Comparison of ENCODE assay signal across 8 mouse cellular contexts in genomic region chr12:8320084-8320713, GRCm38 (mm10). TPM values are rescaled to one million over a fixed set of nuclear protein-coding genes. Genes with fewer than 3 reads are reported as not detected.
DNase-seq lines count a peak whose midpoint lies in the region; ATAC-seq and TF ChIP-seq lines count a peak whose summit lies in the region.

No protein-coding gene starts in this region.

- H3K9ac ChIP-seq in ES-Bruce4 (ENCODE audit: low read depth, poor library complexity, severe bottlenecking), result no peak overlapping the region
- no peak overlapping the region for H3K9ac ChIP-seq in forebrain, embryonic 11.5 days (ENCODE audit: low read length)

- H3K27ac ChIP-seq in ES-Bruce4 (ENCODE audit: insufficient read depth, low read length), result no peak overlapping the region
- H3K27ac ChIP-seq in forebrain, embryonic 11.5 days (ENCODE audit: low read depth, low read length), result no peak overlapping the region

- no peak overlapping the region for H3K4me2 ChIP-seq in forebrain, embryonic 11.5 days (ENCODE audit: low read depth, low read length, severe bottlenecking)

- 48% methylated on average over 5 of the region's 5 CpGs for WGBS in forebrain, embryonic 11.5 days

- H3K4me1 ChIP-seq in ES-Bruce4 (ENCODE audit: control insufficient read depth, insufficient read depth, low read length), result peaks cover 2% of the 10 kb centered on the region
- no peaks in the 10 kb centered on the region for H3K4me1 ChIP-seq in forebrain, embryonic 11.5 days (replicated peaks; ENCODE audit: control insufficient read depth, insufficient read depth, low read length)

- H3K27me3 ChIP-seq in ES-Bruce4 (ENCODE audit: control insufficient read depth, insufficient read depth, low read length, poor library complexity, severe bottlenecking), result no peaks in the 10 kb centered on the region
- no peaks in the 10 kb centered on the region for H3K27me3 ChIP-seq in forebrain, embryonic 11.5 days (ENCODE audit: control insufficient read depth, insufficient read depth, low read length)

- no peak for TF ChIP-seq EP300 in ES-Bruce4 (IDR thresholded peaks at IDR 0.05; ENCODE audit: insufficient read depth, low read depth, low read length)

- TF ChIP-seq POLR2A in ES-Bruce4 (IDR thresholded peaks at IDR 0.05; ENCODE audit: insufficient read depth, low read length), result no peak
- no peak for TF ChIP-seq POLR2A in brain, embryonic 14.5 days (IDR thresholded peaks at IDR 0.05; ENCODE audit: borderline replicate concordance, extremely low read depth, insufficient read depth, insufficient read length, poor library complexity, severe bottlenecking)

- H3K36me3 ChIP-seq in ES-Bruce4 (ENCODE audit: control insufficient read depth, insufficient read depth, low read length, poor library complexity, severe bottlenecking), result peaks cover 13% of the 10 kb centered on the region
- no peaks in the 10 kb centered on the region; the same call in 1 of the 2 replicates for H3K36me3 ChIP-seq in forebrain, embryonic 11.5 days (ENCODE audit: control insufficient read depth, insufficient read depth, low read length)

- peak; percentile 65 for ATAC-seq in forebrain, embryonic 11.5 days (replicated peaks; ENCODE audit: low FRiP score)
- peak; percentile 85 to 87 for ATAC-seq in hematopoietic stem cell, adult 5-6 weeks (replicated peaks in 1 of 2; ENCODE audit: insufficient read depth in 1 of 2, low FRiP score in 2 of 2, low TSS enrichment in 1 of 2, low read depth in 1 of 2, poor library complexity in 2 of 2, severe bottlenecking in 2 of 2)

- no peaks in the 10 kb centered on the region for H3K9me3 ChIP-seq in ES-Bruce4 (replicated peaks; ENCODE audit: control insufficient read depth, insufficient read depth, low read length, poor library complexity, severe bottlenecking)
- no peaks in the 10 kb centered on the region for H3K9me3 ChIP-seq in forebrain, embryonic 11.5 days (ENCODE audit: control insufficient read depth, low read length)

- peak overlapping the region; percentile 58 for H3K4me3 ChIP-seq in ES-Bruce4 (ENCODE audit: low read depth, low read length)
- no peak overlapping the region for H3K4me3 ChIP-seq in forebrain, embryonic 11.5 days (ENCODE audit: low read depth, low read length)

- peak; percentile 72 for DNase-seq in brain, embryonic 14.5 days (ENCODE audit: low read depth)
- DNase-seq in forebrain, embryonic 11.5 days (ENCODE audit: low spot score), result peak; percentile 88
- DNase-seq in layer of hippocampus, adult 8-10 months (ENCODE audit: low spot score in 2 of 2), result peak; percentile 77 to 92
- DNase-seq in lung, postnatal 10 days, result peak; percentile 89
- DNase-seq in retina, adult 2 months (ENCODE audit: low read depth, low spot score), result peak; percentile 18
- peak; percentile 74 for DNase-seq in thymus, postnatal 14 days

- TF ChIP-seq CTCF in ES-Bruce4 (IDR thresholded peaks at IDR 0.05; ENCODE audit: low read depth, low read length), result peak; percentile 81
- TF ChIP-seq CTCF in brain, embryonic 14.5 days (IDR thresholded peaks at IDR 0.05; ENCODE audit: borderline replicate concordance, extremely low read depth, insufficient read depth, insufficient read length), result peak; percentile 88

RNA-seq across cellular contexts. Expression of gene Hs1bp3, which starts 7.0 kb away (rescaled TPM):
- 32.6 and 37.5 TPM in 2 replicates for polyA plus RNA-seq in ES-Bruce4 (2011; ENCODE audit: insufficient read depth, insufficient read length, low read depth, missing spikeins)
- polyA plus RNA-seq in brain, embryonic 14.5 days (2012; rRNA removed), result 11.1 and 11.7 TPM in 2 replicates
- 7.8 and 10.5 TPM in 2 replicates for polyA plus RNA-seq in forebrain, embryonic 11.5 days (2014; fragmentation: Nextera tagmentation; extraction: Ambion mirVana)
- 7.7 and 10.5 TPM in 2 replicates for total RNA-seq in hematopoietic stem cell, adult 5-6 weeks (2017)
- total RNA-seq in layer of hippocampus, adult 8-10 months (2022), result 10 to 100 TPM; 16.4 to 20.0 (median 18.7) TPM

RNA-seq across cellular contexts. Expression of gene Gdf7, which starts 18.4 kb away (rescaled TPM):
- not detected in 2 replicates for polyA plus RNA-seq in ES-Bruce4 (2011; ENCODE audit: insufficient read depth, insufficient read length, low read depth, missing spikeins)
- polyA plus RNA-seq in brain, embryonic 14.5 days (2012; rRNA removed), result 0.45 and 0.98 TPM in 2 replicates
- polyA plus RNA-seq in forebrain, embryonic 11.5 days (2014; fragmentation: Nextera tagmentation; extraction: Ambion mirVana), result 0.75 TPM in 1 of 2 replicates, not detected in the other
- not detected in 2 replicates for total RNA-seq in hematopoietic stem cell, adult 5-6 weeks (2017)
- under 1 TPM; 0.31 to 0.90 (median 0.69) TPM for total RNA-seq in layer of hippocampus, adult 8-10 months (2022)

Comparison
In these comparisons a context has a peak if more than half of its experiments do, and no peak if none do; other contexts are left out.
1. DNase-seq: peak in every context shown above with its lines; median percentile 89 in lung, postnatal 10 days; 88 in forebrain, embryonic 11.5 days; 84 in layer of hippocampus, adult 8-10 months; 74 in thymus, postnatal 14 days; 72 in brain, embryonic 14.5 days; 18 in retina, adult 2 months.